Mouse (Mus musculus) brain, embryonic 18.5 days (tissue): ENCODE measurements around the gene Rfwd3.
"Not testable (repeated sequence)": the region's sequence is repeated elsewhere in the genome, so short reads cannot be mapped to it uniquely, and the experiment has no call there.

Experiments
- DNase-seq: peaks from one replicate; pipeline ENCODE4 v3.0.0-alpha.2; 2012; ENCODE audit warnings: low read depth, low spot score

Gene Rfwd3

DNA sequence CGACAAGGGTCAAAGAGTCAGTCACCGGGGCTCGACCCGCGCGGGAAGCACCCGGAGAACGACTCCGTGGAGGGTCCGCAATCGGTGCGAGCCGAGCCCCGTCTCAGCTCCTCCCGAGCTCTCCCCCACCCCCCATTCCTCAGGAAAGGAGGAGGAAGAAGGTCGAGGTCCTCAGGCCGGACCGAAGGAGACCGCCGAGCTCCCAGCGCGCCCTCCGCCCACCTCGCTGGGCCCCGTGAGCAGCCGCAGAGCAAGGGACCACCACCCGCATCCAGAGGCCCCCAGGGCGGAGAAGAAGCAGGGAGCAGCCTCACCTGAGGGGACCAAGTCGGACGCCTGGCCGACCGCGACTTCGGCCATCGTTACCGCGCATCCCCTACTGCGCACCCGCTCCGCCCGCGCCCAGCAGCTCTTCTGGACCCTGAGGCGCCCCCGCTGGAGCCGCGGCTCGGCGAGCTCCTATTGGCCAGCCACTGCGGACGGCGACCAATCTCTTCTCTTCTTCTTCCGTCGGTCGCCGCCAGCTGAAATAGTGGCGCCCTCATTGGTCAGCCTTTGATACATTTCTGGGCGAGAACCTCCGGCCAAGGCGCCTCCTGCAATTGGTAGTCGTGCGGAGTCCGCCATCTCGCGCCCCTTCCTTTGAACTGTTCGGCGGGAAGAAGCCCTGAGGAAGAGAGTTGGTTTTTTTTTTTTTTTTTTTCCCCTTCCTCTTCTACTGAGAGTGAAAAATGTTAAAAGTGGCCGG lies at the start of gene Rfwd3:
Gene Rfwd3, minus strand, starts transcription at position 402 of the 748 bp plus-strand sequence.
- peak; percentile 96 for DNase-seq

- DNase-seq, result peak; percentile 14
These were observed 43.2 kb upstream of the Rfwd3 start for GRCm38 (mm10) chr8:111343225-111343624.

DNA sequence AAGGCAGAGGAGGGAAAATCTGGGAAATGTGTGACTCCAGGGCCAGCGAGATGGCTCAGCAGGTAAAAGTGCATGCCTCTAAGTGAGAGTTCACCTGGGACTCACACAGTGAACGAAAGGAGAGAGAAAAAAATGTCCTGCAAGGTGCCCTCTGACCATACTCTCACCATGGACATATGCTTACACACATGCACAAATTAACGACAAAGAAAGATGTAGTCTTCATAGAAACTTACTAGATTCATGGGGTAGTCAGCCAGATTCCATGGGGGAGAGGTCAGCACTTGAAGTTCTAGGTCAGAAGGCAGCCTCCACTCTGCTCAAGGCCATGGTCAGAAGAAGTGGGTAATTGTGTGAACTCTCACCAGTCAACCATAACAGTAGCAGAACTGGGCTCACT lies 40.2 kb upstream of the Rfwd3 start:
- no peak for DNase-seq

DNA sequence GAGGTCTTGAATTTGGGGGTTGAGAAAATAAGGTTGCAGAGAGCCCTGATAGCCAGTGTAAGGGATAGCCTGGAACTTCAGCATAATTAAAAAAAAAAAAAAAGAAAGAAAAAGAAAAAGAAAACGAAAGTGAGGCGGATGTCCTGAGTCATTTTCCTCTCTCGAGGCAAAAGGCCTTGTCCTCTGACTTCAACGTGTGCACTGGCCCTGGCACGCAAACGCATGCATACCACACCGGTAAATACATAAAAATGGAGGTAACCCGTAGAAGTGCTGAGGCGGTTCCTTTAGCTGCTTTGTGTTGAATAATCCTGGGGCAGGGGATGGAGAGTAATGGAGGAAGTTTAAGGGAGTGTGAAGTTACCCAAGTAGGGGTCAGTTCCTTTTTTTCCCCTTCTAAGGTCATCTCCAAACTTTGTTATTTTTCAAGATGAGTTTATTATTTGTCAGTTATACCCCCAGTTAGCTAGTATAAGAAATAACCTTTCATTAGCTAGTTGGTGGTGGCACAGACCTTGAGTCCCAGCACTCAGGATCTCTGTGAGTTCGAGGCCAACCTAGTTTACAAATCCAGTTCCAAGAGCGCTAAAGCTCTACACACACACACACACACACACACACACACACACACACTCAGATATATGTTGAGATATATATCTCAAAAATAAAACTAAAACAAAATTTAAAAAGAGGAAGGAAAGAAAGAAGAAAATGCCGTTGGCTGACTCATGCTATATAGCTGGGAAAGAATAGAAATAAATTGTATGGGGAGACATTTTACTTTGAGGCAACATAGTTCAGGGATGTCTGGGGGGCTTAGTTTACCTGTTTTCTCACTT lies 38.6 kb upstream of the Rfwd3 start:
- DNase-seq, result no peak

GRCm38 (mm10) chr8:111337890-111338347 lies 37.9 kb upstream of the Rfwd3 start, which contains the start of gene Mlkl:
Gene Mlkl, minus strand, starts transcription at chr8:111338177.
- DNase-seq, result no peak

DNA sequence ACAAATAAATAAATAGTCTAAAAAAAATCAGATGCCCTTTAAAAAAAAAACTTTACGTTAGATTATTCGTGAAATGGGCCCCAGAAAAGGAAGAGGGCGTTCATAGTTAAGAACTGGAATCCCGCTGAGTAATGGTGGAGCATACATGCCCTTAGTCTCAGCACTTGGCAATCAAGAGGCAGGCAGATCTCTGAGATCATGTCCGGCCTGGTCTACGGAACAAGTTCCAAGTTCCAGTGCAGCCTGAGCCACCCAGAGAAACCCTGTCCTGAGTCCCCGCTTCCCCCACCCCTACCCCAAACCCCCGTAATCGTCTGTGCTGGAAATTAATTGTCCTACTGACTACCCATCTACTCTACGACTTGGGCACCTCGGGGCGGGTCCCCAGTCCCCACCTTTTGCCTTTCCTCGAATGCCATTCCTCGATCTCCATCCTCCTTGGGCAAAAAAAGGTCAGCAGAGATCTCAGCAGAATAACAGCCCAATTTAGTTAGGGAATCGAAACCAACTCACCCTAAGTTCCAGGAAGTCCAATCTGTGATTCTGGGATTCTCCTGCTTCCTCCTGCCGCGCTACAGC lies 37.4 kb upstream of the Rfwd3 start:
- DNase-seq, result no peak

GRCm38 (mm10) chr8:111336692-111337091 lies 36.7 kb upstream of the Rfwd3 start:
- DNase-seq, result no peak

GRCm38 (mm10) chr8:111325222-111325790 lies 25.3 kb upstream of the Rfwd3 start:
- no peak for DNase-seq

DNA sequence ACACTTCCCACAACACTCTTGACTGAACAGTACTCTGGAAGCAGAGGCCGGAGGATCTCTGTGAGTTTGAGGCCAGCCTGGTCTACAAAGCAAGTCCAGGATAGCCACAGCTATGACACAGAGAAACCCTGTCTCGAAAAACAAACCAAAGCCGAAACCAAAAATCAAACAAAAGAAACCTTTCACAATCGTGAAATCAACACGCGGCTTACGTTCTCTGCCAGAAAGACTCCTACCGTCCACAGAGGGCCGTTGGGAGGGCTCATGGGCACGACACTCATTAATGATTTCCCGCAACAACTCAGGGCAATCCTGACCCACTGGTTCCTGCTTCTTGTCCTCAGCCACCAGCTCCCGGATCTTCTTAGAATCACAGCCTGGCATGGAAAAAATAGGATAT lies 14.7 kb upstream of the Rfwd3 start:
- DNase-seq, result no peak

GRCm38 (mm10) chr8:111313961-111314360 lies 13.9 kb upstream of the Rfwd3 start:
- not testable (repeated sequence) for DNase-seq

GRCm38 (mm10) chr8:111312758-111313162 lies 12.7 kb upstream of the Rfwd3 start:
- no peak for DNase-seq

- DNase-seq, result not testable (repeated sequence)
These were observed 10.0 kb upstream of the Rfwd3 start for GRCm38 (mm10) chr8:111310006-111310405.

DNA sequence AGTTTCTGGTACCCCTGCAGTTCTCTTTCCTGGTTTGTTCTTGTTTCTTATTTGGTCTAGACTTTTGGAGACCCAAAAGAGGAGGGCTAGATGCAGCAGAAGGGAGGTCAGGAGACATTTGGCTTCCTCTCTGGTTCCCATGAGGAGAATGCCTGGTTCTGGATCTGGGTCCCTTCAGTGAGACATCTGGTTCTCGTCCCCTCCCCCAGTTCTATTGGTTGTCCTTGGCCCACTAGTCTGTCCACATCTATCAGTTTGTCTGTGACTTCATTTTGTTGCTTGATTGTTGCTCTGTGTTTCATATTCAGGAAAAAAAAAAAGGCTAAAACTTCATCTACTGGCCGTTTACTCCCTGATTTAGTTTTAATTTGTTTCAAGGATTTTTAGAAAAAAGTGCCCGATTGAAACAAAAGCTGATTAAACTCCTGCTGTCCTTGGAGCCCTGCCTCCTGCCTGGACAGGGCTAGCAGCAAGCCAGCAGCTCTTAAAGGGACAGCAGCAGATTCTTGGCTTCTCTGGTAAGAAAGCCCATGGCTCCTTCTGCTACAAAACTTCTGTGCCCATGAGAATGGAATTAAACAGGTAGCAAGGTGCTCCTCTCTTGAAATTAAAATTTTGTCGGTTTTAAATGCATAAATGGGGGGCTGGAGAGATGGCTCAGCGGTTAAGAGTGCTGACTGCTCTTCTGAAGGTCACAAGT lies 5.2 kb upstream of the Rfwd3 start:
- no peak for DNase-seq

DNA sequence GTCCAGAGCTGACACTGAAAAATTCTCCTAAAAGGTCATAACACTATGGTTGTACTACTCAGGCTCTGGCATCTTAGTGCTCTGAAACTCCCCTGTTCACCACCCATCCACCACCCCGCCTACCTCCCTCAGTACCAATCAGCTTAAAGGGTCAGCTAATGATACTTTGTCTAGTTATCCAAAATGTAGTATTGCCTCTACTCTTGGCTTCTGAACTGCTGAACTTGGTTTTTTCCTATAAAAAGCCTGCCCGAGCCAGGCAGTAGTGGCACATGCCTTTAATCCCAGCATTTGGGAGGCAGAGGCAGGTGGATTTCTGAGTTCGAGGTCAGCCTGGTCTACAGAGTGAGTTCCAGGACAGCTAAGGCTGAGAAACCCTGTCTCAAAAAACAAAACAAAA lies 4.3 kb upstream of the Rfwd3 start:
- no peak for DNase-seq

DNA sequence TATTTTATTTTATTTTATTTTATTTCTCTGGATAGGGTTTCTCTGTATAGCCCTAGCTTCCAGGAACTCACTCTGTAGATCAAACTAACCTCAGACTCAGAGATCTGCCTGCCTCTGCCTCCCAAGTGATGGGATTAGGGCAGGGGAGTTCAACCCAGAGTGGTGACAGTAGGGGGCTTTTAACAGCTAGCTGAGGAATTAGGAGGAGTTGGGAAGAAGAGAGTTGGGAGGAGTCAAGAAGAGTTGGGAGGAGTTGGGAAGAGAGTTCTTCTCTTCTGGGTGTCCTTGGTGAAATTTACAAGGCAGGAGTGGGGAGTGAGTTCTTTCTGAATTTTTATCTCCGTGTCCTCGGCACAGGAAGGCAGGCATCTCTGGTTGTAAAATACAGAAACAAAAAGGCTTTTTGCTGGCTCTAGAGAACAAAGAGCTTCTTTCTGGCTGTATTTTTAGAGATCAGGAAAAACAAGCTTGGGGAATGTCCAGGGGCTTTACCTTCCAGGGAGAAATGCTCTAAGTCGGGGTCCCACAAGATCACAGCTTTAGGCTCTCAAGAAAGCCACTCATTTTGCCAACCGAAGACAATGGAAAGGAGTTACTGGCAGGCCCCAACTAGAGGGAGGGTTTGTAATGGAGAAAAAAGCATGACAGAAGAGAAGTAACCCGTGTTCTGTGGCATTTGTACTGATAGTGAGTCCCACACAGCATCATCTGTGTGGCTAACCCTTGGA lies 3.2 kb upstream of the Rfwd3 start:
- not testable (repeated sequence) for DNase-seq

- DNase-seq, result no peak
These were observed 850 bp upstream of the Rfwd3 start for GRCm38 (mm10) chr8:111300597-111301546.

- no peak for DNase-seq
These were observed 630 bp downstream of the Rfwd3 start for GRCm38 (mm10) chr8:111299363-111299820.

GRCm38 (mm10) chr8:111298011-111298410 lies 2.0 kb downstream of the Rfwd3 start:
- DNase-seq, result no peak

DNA sequence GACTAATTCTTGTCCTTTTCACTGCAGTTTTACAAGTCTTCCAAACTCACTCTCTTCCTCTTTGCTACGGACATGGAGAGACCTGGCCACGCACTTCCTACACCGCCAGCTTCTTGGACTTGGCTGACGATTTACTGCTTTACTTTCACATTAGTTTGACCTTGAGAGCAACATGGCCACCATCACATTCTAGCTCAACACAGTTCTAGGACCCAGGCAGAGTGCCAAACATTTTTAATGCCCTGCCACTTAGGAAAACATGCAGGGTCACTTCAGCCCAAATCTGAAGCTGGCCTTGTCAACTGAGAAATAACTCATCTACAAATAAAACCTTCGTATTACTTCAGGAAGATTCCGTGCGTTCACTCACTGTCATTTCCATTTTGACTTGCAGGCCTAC lies 8.3 kb downstream of the Rfwd3 start:
- DNase-seq, result no peak
